Mouse (Mus musculus) mouse trophoblast stem cell (cell line): ENCODE data around the gene Cxcr2.

Source experiments
- in situ Hi-C, 2 experiments: fragments of 300-500 bp; cut with MseI, MboI; formaldehyde crosslinking; loops; 2 replicates in 1 of 2; 3 replicates in 1 of 2; pipeline ENCODE4 v1.15.1; 2025

The Cxcr2 gene

GRCm38 (mm10) chr1:74153461-74154184 is at the start of gene Cxcr2:
Gene Cxcr2, plus strand, starts transcription at chr1:74153989.
- in situ Hi-C loops, result no loop called here

DNA sequence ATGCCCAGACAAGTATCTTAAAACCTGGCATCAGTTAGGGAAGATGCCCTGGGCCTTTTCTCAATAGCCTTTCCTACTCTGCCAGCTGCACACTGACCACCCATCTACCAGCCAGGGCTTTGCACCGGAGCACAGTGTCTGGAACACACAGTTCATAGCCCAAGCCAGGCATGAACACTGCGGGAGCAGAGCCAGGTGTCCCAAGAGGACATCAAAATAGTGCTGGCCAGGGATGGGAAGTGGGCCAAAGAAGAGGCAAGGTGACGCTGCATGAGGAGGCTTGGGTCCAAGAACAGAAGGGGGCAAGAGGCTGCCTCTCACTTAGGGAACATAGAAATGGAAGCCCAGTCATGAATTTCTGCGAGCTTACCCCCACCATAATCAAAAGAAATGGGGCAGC is 48.1 kb upstream of the Cxcr2 start:
- in situ Hi-C loops, result no loop called here

- in situ Hi-C loops, result no loop called here
Measured at GRCm38 (mm10) chr1:74106214-74106613, 47.6 kb upstream of the Cxcr2 start.

GRCm38 (mm10) chr1:74107931-74108618 is 45.7 kb upstream of the Cxcr2 start:
- in situ Hi-C loops, result no loop called here

DNA sequence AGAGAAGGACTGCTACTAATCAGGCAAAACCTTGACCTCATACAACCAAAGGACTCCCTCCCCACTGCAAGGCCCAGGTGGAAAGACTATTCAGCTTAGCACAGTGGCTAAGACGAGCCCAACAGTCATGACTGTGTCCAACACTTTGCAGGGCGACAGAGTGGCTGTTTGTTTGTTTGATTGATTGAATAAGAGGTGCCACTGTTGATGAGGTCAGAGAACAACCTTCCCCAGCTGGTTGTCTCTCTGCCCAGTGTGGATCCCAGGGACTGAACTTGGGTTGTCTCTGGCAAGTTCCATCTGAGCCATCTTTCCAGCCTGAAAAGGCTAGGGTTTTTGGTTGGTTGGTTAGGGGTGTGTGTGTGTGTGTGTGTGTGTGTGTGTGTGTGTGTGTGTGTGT is 44.1 kb upstream of the Cxcr2 start:
- in situ Hi-C loops, result no loop called here

DNA sequence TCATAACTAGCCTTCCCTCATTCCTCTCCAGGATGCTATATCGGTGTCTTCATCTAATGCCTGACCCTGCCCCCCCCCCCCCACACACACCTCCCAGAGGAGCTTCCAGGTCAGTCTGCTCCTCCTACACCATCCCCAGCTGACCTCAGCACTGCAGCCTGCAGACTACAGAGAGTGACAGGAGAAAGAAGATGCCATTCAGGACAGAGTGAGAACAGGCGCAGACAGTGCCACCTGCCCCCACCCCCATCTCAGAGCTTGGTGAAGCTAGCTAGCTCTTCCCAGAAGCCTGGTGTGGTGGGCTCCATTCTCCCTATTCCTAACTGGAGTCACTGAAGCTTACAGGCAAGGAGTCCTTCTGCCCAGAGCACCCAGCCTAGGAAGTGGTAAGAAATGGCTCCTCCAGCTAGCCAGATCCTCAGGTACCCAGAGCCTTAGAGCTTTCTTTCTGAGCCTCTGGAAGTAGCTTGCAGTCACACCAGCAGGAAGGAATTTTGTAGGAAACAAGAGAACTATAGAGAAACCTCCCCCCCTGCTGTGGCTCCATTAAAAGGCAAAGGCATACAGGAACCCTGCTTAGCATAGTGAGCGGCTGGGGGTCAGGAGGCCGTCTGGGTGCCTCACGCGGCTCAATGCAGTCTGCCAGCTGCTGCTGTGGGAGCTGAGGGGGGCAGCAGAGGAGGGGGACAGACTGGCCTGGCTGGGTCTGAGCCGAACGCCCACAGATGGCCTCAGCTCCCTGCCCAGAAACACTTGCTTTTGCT is 42.7 kb upstream of the Cxcr2 start:
- in situ Hi-C loops, result no loop called here

DNA sequence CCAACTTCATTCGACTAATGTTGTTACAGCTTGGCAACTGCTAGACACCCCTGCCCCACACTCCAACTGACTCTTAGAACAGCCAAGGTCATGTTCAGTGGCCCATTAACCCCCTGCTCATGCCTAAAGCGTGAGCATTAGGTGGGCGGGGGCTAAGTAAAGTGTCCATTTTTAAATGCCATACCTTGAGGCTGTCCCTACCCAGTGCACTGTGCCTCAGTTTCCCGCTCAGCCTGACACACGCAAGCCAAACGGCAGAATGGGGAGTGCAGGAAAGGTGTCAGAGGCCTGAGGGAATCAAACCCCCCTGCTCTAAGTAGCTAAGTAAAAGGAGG is 42.1 kb upstream of the Cxcr2 start:
- in situ Hi-C loops, result no loop called here

DNA sequence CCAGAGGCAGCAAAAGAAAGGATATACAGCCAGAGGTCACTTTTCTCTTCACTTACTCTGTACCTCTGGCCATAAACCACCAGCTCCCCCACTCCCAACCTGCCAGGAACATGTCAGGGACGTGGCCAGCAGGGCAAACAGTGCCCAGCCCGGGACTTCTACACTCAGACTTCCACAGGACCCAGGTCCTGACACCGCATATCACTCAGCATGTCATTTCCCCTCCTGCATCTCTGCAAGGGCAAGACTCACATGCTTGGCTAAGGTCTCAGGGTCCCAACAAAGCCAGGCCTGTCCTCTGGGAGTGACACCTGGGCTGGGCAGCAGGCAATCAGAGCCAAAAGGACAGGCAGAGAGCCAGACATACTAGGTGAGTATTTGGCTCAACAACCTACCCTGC is 40.7 kb upstream of the Cxcr2 start:
- in situ Hi-C loops, result no loop called here

- in situ Hi-C loops, result no loop called here
Measured at GRCm38 (mm10) chr1:74117876-74118275, 35.9 kb upstream of the Cxcr2 start.

- in situ Hi-C loops, result no loop called here
Measured at GRCm38 (mm10) chr1:74119115-74119514, 34.7 kb upstream of the Cxcr2 start.

DNA sequence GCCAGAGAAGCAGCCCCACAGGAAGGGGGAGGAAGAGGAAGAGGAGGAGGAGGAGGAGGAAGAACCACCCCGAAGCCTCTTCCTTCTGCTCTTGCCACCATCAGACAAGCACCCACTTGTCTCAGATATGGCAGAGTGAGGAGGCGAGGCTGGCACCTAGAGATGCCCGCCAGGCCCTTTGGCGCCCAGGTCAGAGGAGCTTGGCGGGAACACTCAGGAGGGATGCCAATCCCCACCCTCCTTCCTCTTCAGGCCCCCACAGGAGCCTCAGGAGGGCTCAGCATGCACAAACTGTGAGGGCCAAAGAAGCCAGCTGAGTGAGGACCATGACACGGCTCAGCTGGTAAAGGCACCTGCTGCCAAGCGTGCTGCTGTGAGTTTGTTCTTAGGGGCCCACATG is 32.7 kb upstream of the Cxcr2 start:
- in situ Hi-C loops, result no loop called here

GRCm38 (mm10) chr1:74121821-74122576 is 31.8 kb upstream of the Cxcr2 start:
- in situ Hi-C loops, result no loop called here

- in situ Hi-C loops, result no loop called here
Measured at GRCm38 (mm10) chr1:74123215-74123614, 30.6 kb upstream of the Cxcr2 start.

DNA sequence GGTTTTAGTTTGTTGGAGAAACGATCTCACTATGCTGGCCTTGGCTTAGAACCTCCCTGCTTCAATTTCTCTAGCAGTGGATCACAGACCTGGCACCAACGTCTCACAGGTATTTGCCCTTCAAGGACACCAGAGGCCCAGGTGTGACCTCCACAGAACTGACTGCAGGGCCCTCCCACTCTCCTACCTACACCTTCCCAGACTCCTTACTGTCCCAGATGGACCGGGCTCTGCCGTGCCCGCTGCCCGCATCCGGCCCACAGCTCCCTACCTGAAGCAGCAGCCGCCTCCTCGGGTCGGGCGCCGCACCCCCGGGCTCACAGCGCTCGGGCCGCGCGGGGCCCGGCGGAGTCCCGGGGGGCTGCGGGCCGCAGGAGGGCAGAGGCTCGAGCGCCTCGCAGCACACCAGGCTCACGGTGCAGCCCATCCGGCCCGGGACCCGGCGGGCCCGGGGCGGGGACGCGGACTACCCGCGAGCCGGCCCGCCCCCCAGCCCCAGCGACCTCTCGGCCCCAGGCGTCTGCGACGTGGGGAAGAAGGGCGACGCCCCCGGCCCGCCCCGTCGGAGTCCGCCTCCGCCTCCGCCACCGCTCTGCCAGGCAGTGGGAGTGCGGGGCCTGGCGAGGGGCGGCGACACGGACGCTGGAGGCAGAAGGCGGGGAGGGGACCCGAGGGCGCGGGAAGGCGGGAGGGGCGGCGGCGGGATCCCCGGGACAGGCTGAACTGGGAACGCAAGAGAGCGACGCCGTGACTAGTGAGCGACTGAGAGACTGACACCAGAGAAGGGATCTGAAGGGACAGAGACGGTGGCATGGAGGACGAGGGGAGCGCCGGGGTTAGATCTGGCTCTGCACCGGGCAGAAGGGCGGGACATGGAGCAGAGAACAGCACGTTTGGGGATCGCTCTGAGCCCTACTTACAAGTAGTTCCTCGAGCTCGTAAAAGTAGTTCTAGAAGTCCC is 29.5 kb upstream of the Cxcr2 start, which contains the start of gene Tns1:
Gene Tns1, minus strand, starts transcription at position 429 of the 961 bp plus-strand sequence.
- in situ Hi-C loops, result no loop called here

GRCm38 (mm10) chr1:74124991-74125552 is 28.7 kb upstream of the Cxcr2 start, which contains the start of gene Rufy4:
Gene Rufy4, plus strand, starts transcription at chr1:74125541.
- in situ Hi-C loops, result no loop called here

DNA sequence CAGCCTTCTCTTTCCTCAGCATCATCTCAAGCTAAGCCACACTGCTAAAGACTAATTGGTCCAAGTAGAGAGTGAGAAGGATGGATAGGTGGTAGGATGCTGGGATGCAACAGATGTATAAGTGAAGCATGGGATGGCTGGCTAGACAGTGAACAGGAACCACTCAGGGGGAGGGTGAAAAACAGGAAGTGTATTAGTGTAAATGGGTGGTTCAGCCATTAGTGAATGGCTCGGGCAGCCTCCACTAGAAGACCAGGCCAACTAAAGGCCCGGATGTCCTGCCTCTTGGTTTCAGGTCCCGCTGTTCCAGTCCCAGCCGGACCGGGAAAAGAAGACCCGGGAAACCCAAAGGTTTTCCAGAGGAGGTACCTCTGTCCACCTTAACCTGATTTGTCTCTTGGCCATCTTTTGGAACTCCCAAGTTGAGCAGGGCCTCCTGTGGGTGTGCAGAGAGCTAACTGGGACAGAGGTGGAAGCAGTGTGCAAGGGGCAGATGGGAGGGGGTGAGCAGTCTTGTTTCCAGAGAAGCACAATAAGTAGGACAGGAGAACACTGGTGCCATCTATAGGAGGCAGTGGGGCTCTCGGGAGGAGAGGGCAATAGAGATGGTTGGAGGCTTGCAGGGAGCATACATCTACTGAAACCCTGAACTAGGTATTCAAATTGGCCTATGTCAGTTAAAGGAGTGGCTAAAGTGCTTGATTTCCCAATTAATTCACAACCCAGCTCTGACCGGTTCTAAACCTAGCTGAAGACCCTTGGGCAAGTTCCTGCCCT is 22.7 kb upstream of the Cxcr2 start:
- in situ Hi-C loops, result no loop called here

DNA sequence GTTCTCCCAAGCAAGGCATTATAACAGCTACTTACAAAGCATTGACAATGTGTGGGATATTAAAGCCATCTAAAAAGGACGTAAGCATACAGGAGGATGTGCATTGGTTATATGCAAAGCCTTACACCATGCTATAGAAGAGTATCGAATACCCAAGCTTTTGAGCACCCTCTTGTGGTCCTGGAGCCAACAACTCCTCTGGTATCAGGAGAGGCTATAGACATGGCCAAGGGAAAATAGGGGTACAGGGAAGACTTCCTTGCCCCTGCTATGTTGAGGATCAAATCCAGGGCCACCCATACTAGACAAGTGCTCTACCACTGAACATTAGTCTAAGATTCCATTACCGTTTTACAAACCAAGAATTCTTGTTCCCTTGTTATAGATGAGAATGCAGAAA is 21.8 kb upstream of the Cxcr2 start:
- in situ Hi-C loops, result no loop called here

DNA sequence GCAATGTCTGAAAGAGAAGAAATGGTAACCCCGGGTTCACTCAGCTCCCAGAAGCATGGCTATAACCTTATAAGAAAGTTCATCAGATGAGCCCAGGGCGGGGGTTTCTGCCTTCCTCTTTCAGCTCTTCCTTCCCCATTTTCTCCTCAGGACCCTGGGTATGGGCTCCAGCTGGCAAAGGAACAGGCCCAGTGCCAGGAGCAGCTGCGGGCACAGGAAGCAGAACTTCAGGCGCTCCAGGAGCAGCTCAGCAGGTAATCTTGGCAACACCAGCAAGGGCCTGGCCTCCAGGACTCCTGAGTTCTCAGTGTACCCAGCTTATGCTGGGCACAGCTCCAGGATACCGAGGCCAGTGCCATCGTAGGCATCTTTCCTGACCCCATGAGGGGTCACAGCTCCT is 19.8 kb upstream of the Cxcr2 start:
- in situ Hi-C loops, result no loop called here

- in situ Hi-C loops, result no loop called here
Measured at GRCm38 (mm10) chr1:74135326-74135950, 18.4 kb upstream of the Cxcr2 start.
